Mouse (Mus musculus): ENCODE results near the gene Med20. TPM values are rescaled to one million over a fixed set of nuclear protein-coding genes. Genes with fewer than 3 reads are reported as not detected.

Gene Med20
- polyA plus RNA-seq, 1 experiment = 17.0 TPM

- Histone ChIP-seq H3K27me3 (ENCODE audit: control insufficient read depth, insufficient read depth, low read length) (no peaks in the 10 kb centered on the region), H3K4me3 (ENCODE audit: control insufficient read depth, low read depth, low read length) (no peak overlapping the region), H3K4me1 (ENCODE audit: control insufficient read depth, insufficient read depth, low read length) (no peaks in the 10 kb centered on the region), H3K36me3 (ENCODE audit: control insufficient read depth, insufficient read depth, low read length) (no peaks in the 10 kb centered on the region), H3K27ac (ENCODE audit: control insufficient read depth, insufficient read depth, low read depth, low read length) (no peak overlapping the region)
- TF ChIP-seq POLR2A (IDR thresholded peaks at IDR 0.05; ENCODE audit: control insufficient read depth, low read depth, low read length) (no peak), CTCF (IDR thresholded peaks at IDR 0.05; ENCODE audit: control insufficient read depth, insufficient read depth, insufficient replicate concordance, low read depth, low read length) (no peak)
Observed at GRCm38 (mm10) chr17:47571621-47572020, 39.8 kb upstream of the Med20 start.

- no peaks in the 10 kb centered on the region for H3K36me3 ChIP-seq (ENCODE audit: control insufficient read depth, insufficient read depth, low read length)
- no peak overlapping the region for H3K27ac ChIP-seq (ENCODE audit: control insufficient read depth, insufficient read depth, low read depth, low read length)
- H3K4me3 ChIP-seq (ENCODE audit: control insufficient read depth, low read depth, low read length) = no peak overlapping the region
- H3K27me3 ChIP-seq (ENCODE audit: control insufficient read depth, insufficient read depth, low read length) = no peaks in the 10 kb centered on the region
- H3K4me1 ChIP-seq (ENCODE audit: control insufficient read depth, insufficient read depth, low read length) = no peaks in the 10 kb centered on the region
- TF ChIP-seq POLR2A (IDR thresholded peaks at IDR 0.05; ENCODE audit: control insufficient read depth, low read depth, low read length) (no peak), CTCF (IDR thresholded peaks at IDR 0.05; ENCODE audit: control insufficient read depth, insufficient read depth, insufficient replicate concordance, low read depth, low read length) (no peak)
Observed at GRCm38 (mm10) chr17:47572436-47572835, 38.9 kb upstream of the Med20 start.

GRCm38 (mm10) chr17:47574028-47574427, 37.4 kb upstream of the Med20 start:
- no peaks in the 10 kb centered on the region for H3K36me3 ChIP-seq (ENCODE audit: control insufficient read depth, insufficient read depth, low read length)
- no peaks in the 10 kb centered on the region for H3K4me1 ChIP-seq (ENCODE audit: control insufficient read depth, insufficient read depth, low read length)
- no peak overlapping the region for H3K4me3 ChIP-seq (ENCODE audit: control insufficient read depth, low read depth, low read length)
- no peaks in the 10 kb centered on the region for H3K27me3 ChIP-seq (ENCODE audit: control insufficient read depth, insufficient read depth, low read length)
- TF ChIP-seq POLR2A (IDR thresholded peaks at IDR 0.05; ENCODE audit: control insufficient read depth, low read depth, low read length) = no peak
- no peak for TF ChIP-seq CTCF (IDR thresholded peaks at IDR 0.05; ENCODE audit: control insufficient read depth, insufficient read depth, insufficient replicate concordance, low read depth, low read length)
- no peak overlapping the region for H3K27ac ChIP-seq (ENCODE audit: control insufficient read depth, insufficient read depth, low read depth, low read length)

GRCm38 (mm10) chr17:47574830-47575229, 36.6 kb upstream of the Med20 start:
- Histone ChIP-seq H3K36me3 (ENCODE audit: control insufficient read depth, insufficient read depth, low read length) (no peaks in the 10 kb centered on the region), H3K27me3 (ENCODE audit: control insufficient read depth, insufficient read depth, low read length) (no peaks in the 10 kb centered on the region), H3K27ac (ENCODE audit: control insufficient read depth, insufficient read depth, low read depth, low read length) (0 out of 2 replicates have a peak overlapping the region, but pooled peaks have one; percentile 6), H3K4me1 (ENCODE audit: control insufficient read depth, insufficient read depth, low read length) (no peaks in the 10 kb centered on the region), H3K4me3 (ENCODE audit: control insufficient read depth, low read depth, low read length) (no peak overlapping the region)
- no peak for TF ChIP-seq POLR2A (IDR thresholded peaks at IDR 0.05; ENCODE audit: control insufficient read depth, low read depth, low read length)
- no peak for TF ChIP-seq CTCF (IDR thresholded peaks at IDR 0.05; ENCODE audit: control insufficient read depth, insufficient read depth, insufficient replicate concordance, low read depth, low read length)

- TF ChIP-seq POLR2A (IDR thresholded peaks at IDR 0.05; ENCODE audit: control insufficient read depth, low read depth, low read length) = no peak
- TF ChIP-seq CTCF (IDR thresholded peaks at IDR 0.05; ENCODE audit: control insufficient read depth, insufficient read depth, insufficient replicate concordance, low read depth, low read length) = no peak
- no peak overlapping the region for H3K4me3 ChIP-seq (ENCODE audit: control insufficient read depth, low read depth, low read length)
- H3K27ac ChIP-seq (ENCODE audit: control insufficient read depth, insufficient read depth, low read depth, low read length) = no peak overlapping the region
- no peaks in the 10 kb centered on the region for H3K36me3 ChIP-seq (ENCODE audit: control insufficient read depth, insufficient read depth, low read length)
- no peaks in the 10 kb centered on the region for H3K27me3 ChIP-seq (ENCODE audit: control insufficient read depth, insufficient read depth, low read length)
- H3K4me1 ChIP-seq (ENCODE audit: control insufficient read depth, insufficient read depth, low read length) = no peaks in the 10 kb centered on the region
Observed at GRCm38 (mm10) chr17:47578655-47579054, 32.7 kb upstream of the Med20 start.

DNA sequence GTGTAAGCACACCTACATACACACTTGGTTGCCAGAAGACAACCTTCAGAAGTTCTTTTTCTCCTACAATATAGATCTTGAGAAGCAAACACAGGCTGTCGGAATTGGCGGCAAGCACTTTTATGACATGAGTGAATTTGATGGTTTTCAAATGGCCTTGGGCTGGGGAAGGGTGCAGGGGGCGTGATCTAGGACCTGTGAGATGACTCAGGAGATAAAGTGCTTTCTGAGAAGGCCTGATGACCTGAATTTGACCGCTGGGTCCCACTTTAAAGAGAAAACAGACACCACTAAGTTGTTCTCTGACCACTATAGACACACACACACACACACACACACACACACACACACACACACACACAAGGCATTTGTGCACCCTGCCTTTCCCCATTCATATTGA, 30.4 kb upstream of the Med20 start:
- Histone ChIP-seq H3K36me3 (ENCODE audit: control insufficient read depth, insufficient read depth, low read length) (no peaks in the 10 kb centered on the region), H3K4me1 (ENCODE audit: control insufficient read depth, insufficient read depth, low read length) (no peaks in the 10 kb centered on the region), H3K27ac (ENCODE audit: control insufficient read depth, insufficient read depth, low read depth, low read length) (no peak overlapping the region), H3K4me3 (ENCODE audit: control insufficient read depth, low read depth, low read length) (no peak overlapping the region), H3K27me3 (ENCODE audit: control insufficient read depth, insufficient read depth, low read length) (no peaks in the 10 kb centered on the region)
- TF ChIP-seq POLR2A (IDR thresholded peaks at IDR 0.05; ENCODE audit: control insufficient read depth, low read depth, low read length) = no peak
- no peak for TF ChIP-seq CTCF (IDR thresholded peaks at IDR 0.05; ENCODE audit: control insufficient read depth, insufficient read depth, insufficient replicate concordance, low read depth, low read length)

DNA sequence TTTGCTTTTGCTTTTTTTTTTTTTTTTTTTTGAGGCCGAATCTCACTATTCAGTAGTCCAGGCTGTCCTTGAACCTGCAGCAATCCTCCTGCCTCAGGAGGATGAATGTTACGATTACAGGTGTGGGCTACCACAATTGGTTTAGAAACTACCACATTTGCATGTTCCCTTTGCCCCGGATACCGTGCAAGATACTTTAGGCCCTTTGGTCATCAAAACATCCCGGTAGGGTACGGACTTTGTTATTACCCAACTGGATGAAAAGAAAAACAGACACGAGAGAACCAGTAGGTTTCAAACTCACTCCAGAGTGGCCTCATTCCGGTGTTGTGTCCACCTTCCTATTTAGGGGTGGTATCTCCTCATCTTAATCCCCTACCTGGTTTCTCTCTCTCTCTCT, 22.9 kb upstream of the Med20 start:
- Histone ChIP-seq H3K4me1 (ENCODE audit: control insufficient read depth, insufficient read depth, low read length) (peaks cover 4% of the 10 kb centered on the region; the same call in 1 of the 2 replicates), H3K27ac (ENCODE audit: control insufficient read depth, insufficient read depth, low read depth, low read length) (no peak overlapping the region)

GRCm38 (mm10) chr17:47591073-47591472, 20.3 kb upstream of the Med20 start:
- Histone ChIP-seq H3K27ac (ENCODE audit: control insufficient read depth, insufficient read depth, low read depth, low read length) (no peak overlapping the region), H3K4me3 (ENCODE audit: control insufficient read depth, low read depth, low read length) (peak overlapping the region; percentile 82), H3K4me1 (ENCODE audit: control insufficient read depth, insufficient read depth, low read length) (peaks cover 23% of the 10 kb centered on the region), H3K27me3 (ENCODE audit: control insufficient read depth, insufficient read depth, low read length) (no peaks in the 10 kb centered on the region), H3K36me3 (ENCODE audit: control insufficient read depth, insufficient read depth, low read length) (no peaks in the 10 kb centered on the region)
- no peak for TF ChIP-seq POLR2A (IDR thresholded peaks at IDR 0.05; ENCODE audit: control insufficient read depth, low read depth, low read length)
- no peak for TF ChIP-seq CTCF (IDR thresholded peaks at IDR 0.05; ENCODE audit: control insufficient read depth, insufficient read depth, insufficient replicate concordance, low read depth, low read length)

More for the DNA sequence above, 22.9 kb upstream of the Med20 start:
- Histone ChIP-seq H3K4me3 (ENCODE audit: control insufficient read depth, low read depth, low read length) (no peak overlapping the region), H3K36me3 (ENCODE audit: control insufficient read depth, insufficient read depth, low read length) (no peaks in the 10 kb centered on the region), H3K27me3 (ENCODE audit: control insufficient read depth, insufficient read depth, low read length) (no peaks in the 10 kb centered on the region)
- TF ChIP-seq CTCF (IDR thresholded peaks at IDR 0.05; ENCODE audit: control insufficient read depth, insufficient read depth, insufficient replicate concordance, low read depth, low read length) (no peak), POLR2A (IDR thresholded peaks at IDR 0.05; ENCODE audit: control insufficient read depth, low read depth, low read length) (no peak)
